Mouse (Mus musculus): ENCODE measurements around the gene Gas2l1.
A peak's percentile ranks its signal among the peaks of the same experiment; 100 is the strongest.

Gas2l1 gene

DNA sequence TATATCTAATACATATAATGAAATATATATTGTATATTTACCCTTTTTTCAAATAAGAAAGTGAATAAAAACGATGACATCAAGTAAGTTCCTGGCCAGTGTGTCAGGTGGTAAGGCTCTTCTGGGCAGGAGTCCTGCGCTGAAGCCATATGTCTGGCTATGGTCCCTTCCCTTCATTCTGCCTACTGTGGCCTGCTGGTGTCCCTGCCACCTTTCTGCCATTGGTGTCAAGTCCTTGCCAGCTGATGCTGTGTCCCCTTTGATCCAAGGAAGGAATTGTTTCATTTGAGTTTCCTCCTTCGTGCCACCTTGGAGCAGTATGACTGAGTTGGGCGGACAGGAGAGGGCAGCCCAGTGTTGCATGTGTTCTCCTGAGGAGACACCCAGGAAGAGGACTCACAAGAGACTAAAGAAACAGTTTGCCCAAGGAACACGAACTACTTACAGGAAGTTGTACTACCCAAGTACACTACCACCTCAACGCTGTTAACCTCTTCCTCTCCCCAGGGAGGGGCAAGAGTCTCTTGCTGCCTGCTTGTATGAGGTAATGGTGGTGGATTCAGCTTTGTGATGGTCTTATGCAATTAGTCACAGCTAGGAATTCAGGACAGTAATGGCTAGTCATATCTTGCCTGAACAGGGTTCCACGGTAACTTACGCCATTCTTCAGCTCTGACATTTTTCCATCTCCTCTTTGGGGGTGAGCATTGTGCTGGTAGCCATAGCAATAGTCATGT lies 22.3 kb downstream of the Gas2l1 start:
- DNase-seq (ENCODE audit: low spot score), result no peak

DNA sequence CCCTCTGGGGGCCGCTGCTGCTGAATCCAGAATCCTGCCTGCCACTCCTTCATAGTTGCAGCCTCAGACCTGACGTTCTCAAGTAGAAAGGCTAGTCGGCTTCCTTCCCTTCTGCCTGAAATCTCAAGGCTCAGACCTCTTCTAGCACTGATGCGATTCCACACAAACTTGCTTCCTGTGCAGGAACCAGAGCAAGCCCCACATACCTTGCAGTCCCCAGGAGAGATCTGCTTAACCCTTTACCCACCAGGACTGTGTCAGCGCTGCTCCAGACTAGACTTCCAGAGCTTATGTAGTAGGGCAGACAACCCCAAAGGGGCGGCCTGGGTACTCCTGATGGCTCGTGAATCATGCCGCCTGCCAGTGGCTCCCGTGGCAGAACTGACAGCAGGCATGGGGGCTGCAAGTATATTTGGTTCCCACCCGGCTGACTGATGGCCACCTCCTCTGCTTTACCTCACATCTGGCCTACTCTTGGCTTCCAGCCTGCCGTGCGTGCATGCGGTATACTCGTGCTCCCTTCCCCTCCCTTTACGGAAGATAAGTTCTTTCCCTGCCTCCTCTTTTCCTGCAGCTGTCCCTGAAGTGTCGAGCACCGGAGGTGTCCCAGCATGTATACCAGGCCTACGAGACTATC lies 23.9 kb downstream of the Gas2l1 start:
- no peak for DNase-seq (ENCODE audit: low spot score)

DNA sequence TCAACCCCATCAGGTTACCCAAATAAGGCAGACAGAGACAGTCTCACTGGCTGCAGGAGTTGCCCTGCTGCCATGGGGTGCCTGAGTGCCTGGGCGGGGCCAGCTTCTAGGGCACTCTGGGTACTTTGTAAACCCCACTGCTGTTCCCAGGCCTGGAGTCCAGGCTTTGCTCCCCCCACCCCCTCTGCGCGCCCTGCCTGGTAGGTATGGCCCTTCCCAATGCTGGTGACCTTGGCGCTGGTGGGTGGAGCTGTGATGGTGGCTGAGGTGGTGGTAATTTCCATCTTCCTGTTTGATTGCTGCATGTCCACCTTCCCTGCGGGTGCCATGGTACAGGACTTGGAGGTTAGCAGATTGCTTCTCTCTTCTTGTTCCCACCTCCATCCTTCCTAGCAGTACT lies 24.5 kb downstream of the Gas2l1 start:
- DNase-seq (ENCODE audit: low spot score), result no peak

DNA sequence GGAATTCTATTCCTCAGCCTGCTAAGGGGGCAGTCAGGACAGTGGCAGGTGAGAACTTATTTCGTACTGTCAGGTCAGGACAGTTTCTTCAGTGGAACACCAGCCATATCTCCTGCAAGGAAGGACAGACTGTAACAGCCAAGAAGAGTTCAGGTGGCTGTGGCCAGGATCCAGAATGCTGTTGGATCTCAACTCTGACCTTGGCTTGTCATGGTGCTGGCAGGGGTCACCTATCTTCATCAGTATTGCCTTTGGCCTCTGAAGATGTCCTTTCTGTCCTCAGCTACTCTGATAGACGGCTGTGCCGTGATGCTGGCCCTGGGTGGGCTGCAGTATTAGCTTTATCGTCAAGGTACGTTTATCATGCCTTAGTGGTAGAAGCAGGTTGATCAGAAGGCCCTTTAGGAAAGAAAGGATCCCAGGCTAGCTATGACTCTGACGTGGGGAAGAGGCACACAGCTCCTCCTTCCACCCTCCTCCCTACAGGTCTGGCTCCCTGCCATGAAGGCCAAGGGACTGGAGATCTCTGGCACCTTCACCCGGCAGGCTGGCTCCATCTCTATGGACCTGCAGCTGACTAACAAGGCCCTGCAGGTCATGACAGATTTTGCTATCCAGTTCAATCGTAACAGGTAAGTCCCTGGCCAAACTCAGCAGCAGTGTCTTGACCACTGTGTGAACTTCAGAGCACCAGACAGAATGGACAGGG lies 27.8 kb downstream of the Gas2l1 start:
- no peak for DNase-seq (ENCODE audit: low spot score)

DNA sequence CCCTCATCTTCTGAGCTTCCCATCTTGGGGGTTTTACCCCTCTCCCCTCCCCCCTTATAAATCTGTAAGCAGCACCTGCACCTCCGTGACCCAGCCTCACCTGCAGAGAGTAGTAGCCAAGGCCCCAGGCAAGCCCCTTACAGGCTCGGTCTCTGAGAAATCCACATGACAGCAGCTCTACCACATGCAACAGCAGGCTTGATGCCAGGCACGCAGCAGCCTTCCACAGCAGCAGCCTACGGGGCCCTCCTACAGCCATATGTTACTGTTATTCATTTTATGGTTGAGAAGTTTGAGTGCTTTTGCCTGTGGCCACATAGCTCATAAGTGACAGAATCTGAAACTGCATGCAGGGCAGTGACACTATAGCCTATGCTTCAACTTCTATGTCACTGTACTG lies 29.7 kb downstream of the Gas2l1 start:
- peak; percentile 65 for DNase-seq (ENCODE audit: low spot score)

DNA sequence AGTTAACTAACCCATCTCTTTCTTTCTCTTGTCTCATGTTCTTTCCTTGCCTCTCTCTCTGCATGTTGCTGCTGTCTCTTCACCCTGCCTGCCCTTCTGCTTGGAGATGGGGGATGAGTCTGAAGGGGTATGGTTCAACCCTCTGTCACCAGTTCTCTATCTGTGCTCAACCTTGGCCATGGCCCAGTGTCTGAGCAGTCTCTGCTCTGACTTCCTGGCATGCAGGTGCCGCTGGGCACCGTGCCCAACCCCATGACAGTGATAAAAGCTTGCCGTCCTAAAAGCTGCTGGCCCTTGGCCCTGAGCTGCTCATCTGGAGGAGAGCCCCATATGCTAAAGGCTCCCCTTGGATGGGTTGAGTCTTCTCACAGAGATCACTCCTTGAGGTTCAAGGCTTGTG lies 32.0 kb downstream of the Gas2l1 start:
- no peak for DNase-seq (ENCODE audit: low spot score)

DNA sequence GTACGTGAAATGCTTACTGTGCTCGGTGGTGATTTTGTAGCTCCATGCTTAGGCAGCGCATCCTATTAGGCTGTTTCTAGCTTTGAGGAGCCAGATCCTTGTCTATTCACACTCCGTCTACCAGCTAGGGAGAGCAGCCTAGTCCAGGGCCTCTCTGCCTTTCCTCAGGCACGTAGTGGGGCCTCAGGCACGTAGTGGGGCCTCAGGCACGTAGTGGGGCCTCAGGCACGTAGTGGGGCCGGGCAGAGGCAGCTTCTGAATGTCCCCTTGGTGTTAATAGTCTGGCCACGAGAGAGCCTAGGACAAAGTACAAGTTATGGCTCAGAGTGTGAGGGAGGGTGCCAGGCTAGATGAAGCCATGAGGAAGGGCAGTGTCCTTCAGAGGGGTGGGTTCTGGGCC lies 32.4 kb downstream of the Gas2l1 start:
- no peak for DNase-seq (ENCODE audit: low spot score)

DNA sequence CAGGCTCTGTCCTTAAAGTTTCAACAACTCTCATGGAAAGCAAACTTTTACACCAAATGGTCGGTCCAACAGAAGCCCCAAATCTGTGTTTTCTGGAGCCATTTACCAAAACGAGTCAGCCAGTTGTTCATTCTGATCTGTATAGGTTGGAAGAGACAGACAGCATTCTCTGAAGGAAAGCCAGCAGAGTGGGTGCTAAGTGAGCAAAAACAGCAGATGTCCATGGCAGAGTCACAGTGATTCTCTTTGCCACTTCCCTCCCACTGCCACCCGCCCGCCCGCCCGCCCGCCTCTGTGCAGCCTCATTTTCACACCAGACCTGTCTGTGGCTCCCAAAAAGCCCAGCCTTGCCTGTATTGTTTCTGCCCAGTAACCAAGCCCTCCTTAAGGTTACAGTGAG lies 36.9 kb downstream of the Gas2l1 start:
- peak; percentile 72 for DNase-seq (ENCODE audit: low spot score)

DNA sequence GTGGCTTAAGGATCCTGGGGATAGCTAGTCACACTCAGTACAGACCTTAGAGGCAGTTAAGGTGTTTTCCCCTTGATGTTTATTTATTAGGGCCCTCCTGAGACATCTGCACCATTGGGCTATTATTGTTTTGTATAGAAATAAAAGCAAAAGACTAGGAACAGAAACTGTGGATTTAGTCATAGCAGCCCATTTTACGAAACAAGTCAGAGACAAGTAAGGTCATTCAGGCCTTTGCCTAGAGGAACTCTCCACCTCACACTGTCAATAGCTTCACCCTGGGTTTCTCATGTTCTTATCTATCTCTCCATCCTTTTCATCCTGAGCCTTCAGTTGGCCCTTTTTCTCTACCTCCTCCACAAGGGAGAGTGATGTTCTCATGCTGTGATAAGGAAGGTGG lies 40.0 kb downstream of the Gas2l1 start:
- DNase-seq (ENCODE audit: low spot score), result no peak

DNA sequence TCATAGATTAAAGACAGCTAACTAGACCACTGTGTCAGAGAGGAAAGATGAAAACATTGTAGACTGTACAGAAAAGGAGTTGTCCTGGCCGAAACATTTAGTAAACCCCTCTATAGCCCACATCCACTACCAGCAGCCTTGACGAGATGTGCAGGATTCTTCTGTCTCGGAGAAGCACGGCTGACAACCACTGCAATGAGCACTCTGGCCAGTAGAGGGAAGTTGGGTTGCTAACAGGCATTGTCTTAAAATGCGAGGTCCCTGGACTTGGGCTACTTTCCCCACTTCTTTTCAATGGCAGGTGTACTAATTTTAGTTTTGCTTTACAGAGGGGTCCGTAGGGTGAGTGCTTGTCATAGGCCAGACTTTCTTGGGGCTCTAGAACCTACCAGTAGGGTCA lies 47.6 kb downstream of the Gas2l1 start:
- no peak for DNase-seq (ENCODE audit: low spot score)

DNA sequence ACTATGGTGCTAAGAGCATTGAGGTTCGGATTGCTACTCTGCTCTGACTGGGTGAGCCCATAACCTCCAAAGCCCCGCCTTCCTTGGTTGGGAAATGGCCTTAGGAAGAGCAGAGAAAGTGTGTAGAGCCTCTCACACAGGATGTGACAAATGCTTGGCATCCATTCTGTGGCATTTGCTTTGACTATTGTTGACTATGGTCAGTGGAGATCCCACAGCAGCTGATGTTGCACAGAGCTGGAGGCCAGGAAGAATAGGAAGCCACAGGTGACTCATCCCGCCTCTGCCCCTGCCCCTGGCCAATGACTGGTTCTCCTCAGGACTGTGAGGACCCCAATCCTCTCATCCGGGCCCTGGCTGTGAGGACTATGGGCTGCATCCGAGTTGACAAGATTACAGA lies 48.8 kb downstream of the Gas2l1 start:
- DNase-seq (ENCODE audit: low spot score), result no peak

DNA sequence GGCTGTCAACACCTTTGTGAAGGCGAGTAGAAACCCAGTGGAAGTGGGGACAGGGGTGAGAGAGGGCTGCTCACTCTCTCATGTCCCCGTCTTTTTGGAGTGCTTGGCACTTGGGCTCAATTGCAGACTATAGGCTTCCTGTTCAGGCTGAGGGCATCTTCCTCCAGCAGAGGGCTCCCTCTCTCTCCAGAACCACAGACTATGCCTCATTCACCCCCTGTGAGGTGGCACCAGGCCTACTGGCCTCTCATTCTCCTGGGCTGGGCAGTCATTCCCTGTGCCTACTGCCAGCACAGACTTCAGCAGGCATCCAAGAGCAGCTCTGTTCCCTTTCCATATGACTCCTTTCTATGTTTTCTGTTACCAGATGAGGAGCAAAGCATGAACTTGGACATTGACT lies 49.4 kb downstream of the Gas2l1 start:
- peak; percentile 81 for DNase-seq (ENCODE audit: low spot score)

DNA sequence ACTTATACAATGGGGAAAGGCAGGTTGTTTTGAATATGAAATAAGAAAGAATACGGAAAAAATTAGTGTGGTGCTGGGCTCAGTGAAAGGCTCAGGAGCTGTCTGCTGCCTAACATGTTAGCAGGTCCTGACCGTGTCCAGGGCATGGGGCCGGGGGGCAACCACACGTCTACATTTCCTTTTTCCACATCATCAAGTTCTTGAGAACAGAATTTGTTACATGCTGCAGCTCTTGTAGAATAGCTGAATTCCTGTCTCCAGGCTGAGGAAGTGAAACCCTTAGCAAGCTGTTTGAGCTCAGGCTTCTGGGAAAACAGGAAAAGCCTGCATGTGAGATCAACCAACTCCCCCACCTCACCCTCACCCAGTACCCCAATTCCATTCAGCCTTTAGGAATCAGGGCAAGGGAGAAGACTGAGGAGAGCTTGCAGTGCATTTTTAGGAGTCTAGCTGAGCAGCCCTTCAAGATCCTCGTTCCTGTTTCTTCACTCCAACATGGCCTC lies 52.9 kb downstream of the Gas2l1 start:
- no peak for DNase-seq (ENCODE audit: low spot score)

DNA sequence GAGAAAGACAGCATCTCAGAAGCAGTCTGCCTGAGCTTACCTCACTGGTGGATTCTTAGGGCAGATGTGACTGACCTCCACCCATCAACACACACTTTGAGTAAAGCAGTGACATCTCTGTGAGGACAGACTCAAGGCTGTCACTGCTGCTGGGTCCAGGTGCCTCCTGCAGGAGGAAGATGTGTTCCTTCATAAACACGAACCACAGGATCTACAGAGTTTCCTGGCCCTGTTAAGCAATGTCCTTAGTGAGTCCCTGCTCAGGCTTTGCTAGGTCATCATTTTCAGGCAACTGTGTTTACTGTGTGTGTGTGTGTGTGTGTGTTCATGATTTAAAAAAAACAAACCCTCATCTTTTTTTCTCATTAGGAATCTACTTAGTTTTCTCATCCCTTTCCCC lies 53.6 kb downstream of the Gas2l1 start:
- DNase-seq (ENCODE audit: low spot score), result no peak

DNA sequence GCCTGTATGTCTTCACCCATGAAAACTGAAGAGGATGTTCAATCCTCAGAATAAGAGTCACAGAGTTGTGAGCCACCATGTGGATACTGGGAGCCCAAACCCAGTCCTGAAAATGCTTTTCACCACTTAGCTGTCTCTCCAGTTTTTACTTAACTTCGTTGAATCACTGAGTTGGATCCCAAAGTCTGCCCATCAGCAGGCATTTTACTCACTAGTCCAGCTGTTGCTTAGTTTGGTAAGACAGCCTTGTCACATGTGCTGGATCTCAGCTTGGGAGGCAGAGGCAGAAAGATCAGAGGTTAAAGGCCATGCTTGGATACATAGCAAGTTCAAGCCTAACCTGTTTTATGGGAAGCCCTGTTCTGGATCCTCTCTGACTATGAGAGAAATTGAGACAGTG lies 54.9 kb downstream of the Gas2l1 start:
- DNase-seq (ENCODE audit: low spot score), result no peak

DNA sequence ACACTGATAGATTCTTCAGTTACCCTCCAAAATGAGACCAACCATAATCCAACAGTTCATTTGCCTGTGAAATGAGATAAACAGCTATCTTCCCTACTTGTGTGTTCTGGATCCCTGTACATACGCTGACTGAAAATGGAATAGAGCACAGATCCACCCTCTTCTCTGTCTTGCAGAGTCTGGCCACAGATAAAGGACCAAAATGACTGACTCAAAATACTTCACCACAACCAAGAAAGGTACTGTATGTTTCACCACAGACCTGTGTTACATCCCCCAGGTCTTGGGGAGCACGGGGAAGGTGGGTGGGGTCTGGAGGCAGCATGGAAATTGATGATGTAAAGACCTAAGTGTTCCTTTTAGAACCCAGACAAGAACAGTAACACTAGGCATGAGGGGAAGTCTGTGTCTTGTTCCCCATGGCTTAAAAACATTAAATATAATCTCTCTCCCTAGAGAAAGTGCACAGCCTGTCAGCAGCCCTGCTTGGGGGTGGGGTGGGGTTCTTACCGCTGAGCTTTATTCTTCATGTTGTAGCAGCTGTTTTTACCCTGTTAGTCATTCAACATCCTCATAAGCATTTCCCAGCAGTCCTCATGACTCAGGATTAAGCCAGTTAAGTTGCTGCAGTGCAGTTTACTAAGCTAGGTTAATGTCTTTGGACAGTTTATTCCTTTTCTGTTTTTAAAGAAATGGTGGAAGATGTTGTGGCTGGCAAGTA lies 55.6 kb downstream of the Gas2l1 start:
- DNase-seq (ENCODE audit: low spot score), result no peak

DNA sequence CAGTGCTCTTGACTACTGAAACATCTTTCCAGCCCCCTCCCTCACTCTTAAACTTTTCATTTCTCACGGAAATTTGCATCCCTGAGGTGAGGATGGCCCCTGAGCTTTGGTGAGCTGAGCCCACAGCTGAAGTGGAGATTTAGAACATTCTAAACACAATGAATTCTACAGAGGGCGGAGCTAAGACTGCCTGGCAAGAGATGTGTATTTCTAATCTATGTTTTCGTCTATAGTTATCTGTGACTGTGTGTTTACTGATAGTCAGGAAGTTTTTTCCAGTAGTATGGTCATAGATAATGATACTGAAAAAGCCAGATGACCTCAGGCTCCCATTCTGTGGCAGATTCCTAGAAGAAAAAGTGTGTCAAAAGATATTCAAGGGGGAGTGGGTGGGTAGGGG lies 56.3 kb downstream of the Gas2l1 start:
- DNase-seq (ENCODE audit: low spot score), result no peak

DNA sequence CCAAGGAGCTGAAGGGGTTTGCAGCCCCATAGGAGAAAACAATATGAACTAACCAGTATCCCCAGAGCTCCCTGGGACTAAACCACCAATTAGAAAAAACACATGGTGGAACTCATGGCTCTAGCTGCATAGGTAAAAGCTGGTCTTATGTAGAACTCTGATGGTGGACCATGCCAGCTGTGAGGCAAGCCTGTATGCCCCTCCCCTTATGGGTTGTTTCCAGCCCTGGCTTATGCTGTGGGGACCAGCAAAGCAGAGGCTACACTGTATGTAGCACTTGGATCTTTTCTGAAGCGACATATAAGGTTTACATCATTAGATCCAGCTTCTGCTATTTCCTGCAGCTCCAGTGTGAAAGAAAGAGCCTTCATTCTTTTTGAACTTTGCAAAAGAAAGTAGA lies 57.9 kb downstream of the Gas2l1 start:
- no peak for DNase-seq (ENCODE audit: low spot score)

DNA sequence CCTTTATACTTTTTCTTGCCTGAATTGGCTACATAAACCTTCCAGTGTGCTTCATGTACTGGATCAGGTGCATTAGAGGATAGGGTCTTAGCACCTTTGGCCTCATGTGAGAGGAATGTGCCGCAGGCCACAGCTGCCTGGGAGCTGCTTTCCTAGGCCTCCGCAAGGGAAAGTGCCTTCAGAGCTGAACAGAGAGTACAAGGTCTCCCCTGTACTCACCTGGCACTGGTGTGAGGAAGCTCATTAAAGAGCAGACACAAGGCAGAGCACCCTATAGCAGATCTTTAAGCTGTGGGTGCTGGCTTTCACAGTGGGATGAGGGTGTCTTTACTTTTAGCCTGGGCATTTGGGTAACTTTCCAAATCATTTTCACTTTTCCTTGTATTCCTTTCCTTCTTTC lies 59.6 kb downstream of the Gas2l1 start:
- no peak for DNase-seq (ENCODE audit: low spot score)

Measured in layer of hippocampus, adult 9-10 months (tissue).